Mouse (Mus musculus): ENCODE measurements at regions not wholly inside any gene's neighbourhood (a gene's known extent, or its start where the extent isn't known, plus 50 kb on each side); places are given as distances from the start of the nearest gene placed in this dataset.

DNA sequence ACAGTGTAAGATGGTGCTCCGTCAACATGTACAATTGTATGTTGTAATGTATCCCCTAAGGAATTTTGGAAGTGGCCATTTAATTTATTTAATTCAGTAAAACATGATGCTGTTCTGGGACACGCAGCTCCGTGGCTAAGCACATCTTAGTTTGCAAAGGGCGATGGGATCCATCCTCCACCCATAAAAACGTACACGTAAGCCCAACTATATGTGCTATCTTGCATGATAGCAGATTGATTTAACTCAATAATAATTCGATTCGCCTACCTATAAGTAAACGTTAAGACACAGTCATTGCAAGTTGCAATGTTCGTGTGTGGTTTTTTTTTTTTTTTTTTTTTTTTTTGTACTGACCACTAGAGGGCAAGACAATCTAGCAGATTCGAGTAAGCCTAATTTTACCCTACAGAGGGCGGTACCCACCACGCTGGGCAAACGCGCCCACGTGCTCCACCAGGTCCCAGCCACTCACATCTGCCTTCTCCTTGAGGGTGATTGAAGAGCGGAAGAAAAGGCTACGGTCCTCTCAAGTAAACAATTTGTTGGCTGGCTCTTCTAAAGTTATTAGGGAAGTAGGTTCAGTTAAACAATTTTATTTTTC is 240.8 kb upstream of the Lrig3 start:
- intact Hi-C loops (cut with DNase I), result loop anchor here (1.0 to 5.0 kb wide), 4 partner anchors 272 to 1142 kb away; no protein-coding TSS in a partner anchor
- peak; percentile 51 to 62 for DNase-seq

DNA sequence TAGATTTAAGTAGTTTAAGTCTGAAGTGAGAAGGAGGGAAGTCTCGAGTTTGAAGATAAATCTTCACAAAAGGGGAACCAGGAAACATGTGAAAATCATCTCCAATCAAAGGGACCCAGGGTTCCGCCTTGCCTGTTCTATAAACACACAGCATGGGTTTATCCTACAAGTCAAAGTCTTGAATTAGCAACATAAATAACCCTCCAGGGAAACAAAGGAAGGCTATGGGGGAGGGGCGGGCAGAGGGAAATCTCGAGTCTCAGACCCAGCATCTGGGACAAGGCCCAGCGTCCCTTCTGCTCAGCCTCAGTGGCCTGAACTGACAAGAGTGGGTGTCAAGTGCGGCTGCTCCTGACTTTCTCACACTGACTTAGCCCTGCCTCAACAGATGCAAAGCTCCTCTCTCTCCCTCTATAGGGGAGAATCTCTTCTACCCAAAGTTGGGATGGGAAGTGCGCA is 240.3 kb upstream of the Lrig3 start:
- intact Hi-C loops (cut with DNase I), result loop anchor here (1.0 to 5.0 kb wide), 4 partner anchors 272 to 1142 kb away; no protein-coding TSS in a partner anchor
- DNase-seq, result peak; percentile 5

GRCm38 (mm10) chr10:125726546-125726945 is 239.4 kb upstream of the Lrig3 start:
- no peak for DNase-seq
- intact Hi-C loops (cut with DNase I), result loop anchor here (5.0 kb wide), 3 partner anchors 271 to 1141 kb away; no protein-coding TSS in a partner anchor

DNA sequence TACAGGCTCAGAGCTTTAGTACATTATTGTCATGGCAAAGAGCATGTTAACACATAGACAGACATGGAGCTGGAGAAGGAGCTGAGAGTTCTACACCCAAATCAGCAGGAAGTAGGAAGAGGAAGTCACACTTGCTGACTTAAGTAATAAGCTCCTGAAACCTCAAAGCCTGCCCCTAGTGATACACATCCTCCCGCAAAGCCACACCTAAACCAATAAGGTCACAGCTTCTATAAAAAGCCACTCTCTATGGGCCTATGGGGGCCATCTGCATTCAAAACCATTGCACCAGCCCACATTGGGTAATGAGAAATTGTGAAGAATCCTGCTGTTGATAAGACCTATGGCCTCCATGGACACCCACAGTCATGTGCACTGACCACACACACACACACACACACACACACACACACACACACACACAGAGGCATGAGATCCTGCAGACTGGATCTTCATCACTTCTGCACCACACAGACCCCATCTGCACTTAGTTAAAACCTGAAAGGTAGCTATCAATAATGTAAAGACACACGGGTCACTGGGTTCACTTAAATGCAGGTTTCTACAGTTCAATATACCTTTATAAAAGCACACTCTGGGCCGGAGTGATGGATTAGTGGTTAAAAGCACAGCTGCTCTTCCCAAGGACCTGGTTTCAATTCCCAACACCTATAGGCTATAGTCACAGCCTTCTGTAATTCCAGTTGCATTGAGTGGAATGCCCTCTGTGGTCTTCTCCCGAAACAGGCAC is 230.0 kb upstream of the Lrig3 start:
- DNase-seq, result no peak
- intact Hi-C loops (cut with DNase I), result no loop called here

- intact Hi-C loops (cut with DNase I), result no loop called here
- no peak for DNase-seq
Observed at GRCm38 (mm10) chr10:125743181-125743580, 222.8 kb upstream of the Lrig3 start.

GRCm38 (mm10) chr10:125749031-125749585 is 216.9 kb upstream of the Lrig3 start:
- intact Hi-C loops (cut with DNase I), result no loop called here
- no peak for DNase-seq

DNA sequence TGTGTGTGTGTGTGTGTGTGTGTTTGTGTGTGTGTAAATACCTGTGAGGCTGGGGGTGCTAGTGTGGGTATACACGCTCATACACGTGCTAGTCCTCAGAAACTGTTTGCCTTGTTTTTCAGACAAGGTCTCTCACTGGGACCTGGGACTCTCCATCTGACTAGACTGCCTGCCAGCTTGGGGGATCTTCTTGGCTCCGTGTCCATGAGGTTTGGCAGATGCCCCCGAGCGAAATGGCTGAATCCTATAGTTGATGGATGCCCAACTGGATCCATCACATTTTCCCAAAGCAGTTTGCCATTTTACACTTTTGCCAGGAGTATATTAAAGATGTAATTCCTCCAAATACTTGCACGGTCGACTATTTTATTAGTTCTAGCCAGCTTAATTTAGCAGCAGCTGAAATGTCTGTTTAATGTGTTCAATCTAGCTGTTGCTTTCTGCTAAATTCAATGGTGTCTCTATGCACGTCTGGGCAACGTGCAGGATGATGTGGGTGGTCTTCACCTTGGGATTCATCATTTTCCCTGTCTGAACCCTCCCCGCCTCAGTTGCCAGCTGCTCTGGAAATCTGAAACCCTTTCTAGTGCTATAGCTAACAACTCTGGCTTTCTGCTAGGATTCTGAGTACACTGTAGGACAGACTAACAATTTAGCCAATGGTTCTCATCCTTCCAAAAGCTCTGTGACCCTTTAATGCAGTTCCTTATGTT is 213.3 kb upstream of the Lrig3 start:
- intact Hi-C loops (cut with DNase I), result no loop called here
- no peak for DNase-seq

GRCm38 (mm10) chr10:125759171-125759570 is 206.8 kb upstream of the Lrig3 start:
- DNase-seq, result no peak
- intact Hi-C loops (cut with DNase I), result no loop called here

DNA sequence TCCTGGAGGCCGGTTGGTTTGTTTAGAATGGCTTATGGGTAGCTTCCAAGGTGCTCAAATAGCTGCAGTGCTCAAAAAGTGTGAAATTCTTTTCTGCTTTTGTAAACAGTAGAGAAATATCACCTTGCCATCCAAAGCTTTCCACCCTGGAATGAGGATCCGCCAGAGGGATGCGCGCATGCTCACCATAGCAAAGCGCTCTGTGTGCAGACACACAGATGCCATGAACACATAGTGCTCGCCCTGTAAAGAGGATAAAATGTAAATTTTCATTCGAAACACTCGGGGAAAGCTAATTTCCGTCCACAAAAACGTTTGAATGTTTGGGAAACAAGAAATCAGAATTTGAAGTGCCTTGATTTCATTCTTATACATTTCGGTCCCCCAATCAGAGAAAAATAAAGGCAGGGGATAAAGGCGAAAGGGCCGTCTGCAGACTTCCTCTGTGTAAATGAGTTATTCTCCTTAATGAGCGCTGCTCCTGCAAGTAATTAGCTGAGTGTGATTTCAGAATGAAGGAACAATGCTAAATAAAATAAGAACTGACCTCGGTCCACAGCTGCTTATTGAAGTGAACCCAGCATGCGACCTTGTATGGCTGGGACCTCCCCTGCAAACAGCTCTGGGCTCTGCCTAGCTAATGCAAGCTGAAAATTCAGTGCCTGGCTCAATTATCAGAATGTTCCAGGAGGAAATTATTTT is 203.4 kb upstream of the Lrig3 start:
- intact Hi-C loops (cut with DNase I), result no loop called here
- DNase-seq, result no peak

- DNase-seq, result no peak
Observed at GRCm38 (mm10) chr10:125764402-125765102, 201.4 kb upstream of the Lrig3 start.

GRCm38 (mm10) chr10:125765103-125765820 is 200.7 kb upstream of the Lrig3 start:
- intact Hi-C loops (cut with DNase I), result no loop called here

More at GRCm38 (mm10) chr10:125764402-125765102, 201.4 kb upstream of the Lrig3 start:
- intact Hi-C loops (cut with DNase I), result no loop called here

DNA sequence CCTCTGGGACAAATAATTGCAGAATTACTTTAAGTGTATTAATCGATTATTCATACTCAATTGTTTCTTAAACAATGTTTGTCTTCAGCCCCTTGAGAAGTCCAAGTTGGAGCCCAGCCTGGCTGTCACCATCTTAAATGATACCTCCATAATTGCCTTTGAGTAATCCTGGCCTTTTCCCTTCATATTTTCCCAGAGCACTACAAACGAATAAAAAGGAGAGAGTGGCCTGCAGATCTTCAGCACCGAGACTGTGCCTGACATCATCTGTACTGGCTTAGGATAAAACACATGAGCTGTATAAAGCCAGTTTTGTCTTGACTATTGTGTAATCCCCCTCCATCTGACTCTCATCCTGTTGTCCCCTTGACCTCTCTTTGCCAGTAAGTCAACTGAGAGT is 197.7 kb upstream of the Lrig3 start:
- intact Hi-C loops (cut with DNase I), result no loop called here
- no peak for DNase-seq

More at GRCm38 (mm10) chr10:125765103-125765820, 200.7 kb upstream of the Lrig3 start:
- DNase-seq, result no peak

- intact Hi-C loops (cut with DNase I), result no loop called here
- DNase-seq, result no peak
Observed at GRCm38 (mm10) chr10:125773541-125773940, 192.4 kb upstream of the Lrig3 start.

GRCm38 (mm10) chr10:125782486-125782885 is 183.5 kb upstream of the Lrig3 start:
- intact Hi-C loops (cut with DNase I), result loop anchor here (10.0 kb wide), 1 partner anchor 1082 kb away; no protein-coding TSS in a partner anchor
- peak in 1 of 2 experiments; percentile 1 for DNase-seq

DNA sequence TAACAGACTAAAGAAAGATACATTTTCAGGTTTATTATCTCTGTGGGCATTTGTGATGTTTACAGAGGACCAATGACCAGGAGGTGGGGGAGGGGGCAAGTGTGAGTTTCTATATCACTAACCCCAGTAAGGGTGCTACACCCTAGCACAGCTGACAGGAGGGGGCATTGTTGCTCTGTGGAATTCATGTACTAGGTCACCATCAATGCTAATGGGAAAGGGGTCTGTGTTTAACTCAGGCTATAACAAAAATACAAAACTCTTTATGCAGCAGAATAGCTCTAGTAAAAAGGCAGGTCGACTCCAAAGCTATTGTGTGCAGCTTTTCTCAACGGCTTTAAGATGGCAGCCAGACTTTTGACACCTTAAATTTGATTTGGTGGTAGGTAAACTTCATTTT is 181.1 kb upstream of the Lrig3 start:
- intact Hi-C loops (cut with DNase I), result loop anchor here (2.0 to 10.0 kb wide), 3 partner anchors 546 to 1080 kb away; no protein-coding TSS in a partner anchor
- DNase-seq, result peak; percentile 21

GRCm38 (mm10) chr10:125785448-125786196 is 180.3 kb upstream of the Lrig3 start:
- peak; percentile 6 to 7 for DNase-seq
- intact Hi-C loops (cut with DNase I), result loop anchor here (2.0 to 10.0 kb wide), 3 partner anchors 545 to 1079 kb away; no protein-coding TSS in a partner anchor

GRCm38 (mm10) chr10:125786197-125786879 is 179.6 kb upstream of the Lrig3 start:
- intact Hi-C loops (cut with DNase I), result loop anchor here (5.0 to 10.0 kb wide), 2 partner anchors 746 to 1078 kb away; no protein-coding TSS in a partner anchor
- peak in 1 of 2 experiments; percentile 2 for DNase-seq
